Mouse (Mus musculus): ENCODE data around the gene Robo3. TPM values are rescaled to one million over a fixed set of nuclear protein-coding genes. Genes with fewer than 3 reads are reported as not detected.
A peak's percentile ranks its signal among the peaks of the same experiment; 100 is the strongest.

Robo3 gene
- polyA plus RNA-seq, 1 experiment from 2014 or later: 20.5 TPM

GRCm38 (mm10) chr9:37456481-37456910, 23.4 kb upstream of the Robo3 start:
- Histone ChIP-seq H3K27ac (peak overlapping the region; percentile 48; the same call in 1 of the 2 replicates), H3K27me3 (ENCODE audit: control insufficient read depth, insufficient read depth, low read length) (peaks cover 35% of the 10 kb centered on the region), H3K4me3 (replicated peaks; ENCODE audit: low read length) (peak overlapping the region; percentile 27), H3K9me3 (ENCODE audit: control insufficient read depth, low read length) (no peaks in the 10 kb centered on the region), H3K4me2 (replicated peaks) (peak overlapping the region; percentile 50), H3K36me3 (replicated peaks; ENCODE audit: control insufficient read depth, insufficient read depth) (no peaks in the 10 kb centered on the region), H3K9ac (peak overlapping the region; percentile 32; the same call in 1 of the 2 replicates), H3K4me1 (replicated peaks; ENCODE audit: control insufficient read depth, insufficient read depth, low read length) (peaks cover 64% of the 10 kb centered on the region)
- ATAC-seq (ENCODE audit: low FRiP score): peak; percentile 83
- peak; percentile 78 for DNase-seq (ENCODE audit: low spot score)
- 1% methylated on average over 20 of the region's 20 CpGs for WGBS

GRCm38 (mm10) chr9:37455868-37456267, 22.8 kb upstream of the Robo3 start:
- Histone ChIP-seq H3K36me3 (replicated peaks; ENCODE audit: control insufficient read depth, insufficient read depth) (no peaks in the 10 kb centered on the region), H3K9ac (no peak overlapping the region), H3K27ac (0 out of 2 replicates have a peak overlapping the region, but pooled peaks have one; percentile 48), H3K27me3 (ENCODE audit: control insufficient read depth, insufficient read depth, low read length) (peaks cover 35% of the 10 kb centered on the region), H3K4me1 (replicated peaks; ENCODE audit: control insufficient read depth, insufficient read depth, low read length) (peaks cover 67% of the 10 kb centered on the region), H3K4me2 (replicated peaks) (peak overlapping the region; percentile 50), H3K4me3 (replicated peaks; ENCODE audit: low read length) (peak overlapping the region; percentile 27; the same call in 1 of the 2 replicates), H3K9me3 (ENCODE audit: control insufficient read depth, low read length) (no peaks in the 10 kb centered on the region)
- ATAC-seq (ENCODE audit: low FRiP score): no peak
- WGBS: 2% methylated on average over 8 of the region's 8 CpGs
- no peak for DNase-seq (ENCODE audit: low spot score)

GRCm38 (mm10) chr9:37454991-37455390, 21.9 kb upstream of the Robo3 start:
- no peaks in the 10 kb centered on the region for H3K36me3 ChIP-seq (replicated peaks; ENCODE audit: control insufficient read depth, insufficient read depth)
- no peak overlapping the region for H3K9ac ChIP-seq
- ATAC-seq (ENCODE audit: low FRiP score) (no peak), DNase-seq (ENCODE audit: low spot score) (no peak)
- H3K9me3 ChIP-seq (ENCODE audit: control insufficient read depth, low read length): no peaks in the 10 kb centered on the region
- WGBS: 1% methylated on average over 3 of the region's 3 CpGs
- H3K4me2 ChIP-seq (replicated peaks): no peak overlapping the region
- peaks cover 34% of the 10 kb centered on the region for H3K27me3 ChIP-seq (ENCODE audit: control insufficient read depth, insufficient read depth, low read length)
- peak overlapping the region; percentile 55; the same call in 1 of the 2 replicates for H3K27ac ChIP-seq
- H3K4me1 ChIP-seq (replicated peaks; ENCODE audit: control insufficient read depth, insufficient read depth, low read length): peaks cover 67% of the 10 kb centered on the region
- no peak overlapping the region for H3K4me3 ChIP-seq (replicated peaks; ENCODE audit: low read length)

- peak; percentile 67; the same call in 1 of the 2 replicates for ATAC-seq (ENCODE audit: low FRiP score)
- Histone ChIP-seq H3K27me3 (ENCODE audit: control insufficient read depth, insufficient read depth, low read length) (peaks cover 27% of the 10 kb centered on the region), H3K27ac (no peak overlapping the region), H3K9ac (no peak overlapping the region), H3K36me3 (replicated peaks; ENCODE audit: control insufficient read depth, insufficient read depth) (no peaks in the 10 kb centered on the region), H3K4me2 (replicated peaks) (no peak overlapping the region), H3K4me1 (replicated peaks; ENCODE audit: control insufficient read depth, insufficient read depth, low read length) (peaks cover 59% of the 10 kb centered on the region), H3K9me3 (ENCODE audit: control insufficient read depth, low read length) (no peaks in the 10 kb centered on the region), H3K4me3 (replicated peaks; ENCODE audit: low read length) (no peak overlapping the region)
- DNase-seq (ENCODE audit: low spot score): no peak
- WGBS: 3% methylated on average over 5 of the region's 6 CpGs
These were observed 21.0 kb upstream of the Robo3 start for GRCm38 (mm10) chr9:37454011-37454492.

- Histone ChIP-seq H3K36me3 (replicated peaks; ENCODE audit: control insufficient read depth, insufficient read depth) (no peaks in the 10 kb centered on the region), H3K4me2 (replicated peaks) (no peak overlapping the region), H3K27ac (no peak overlapping the region), H3K9ac (no peak overlapping the region), H3K27me3 (ENCODE audit: control insufficient read depth, insufficient read depth, low read length) (peaks cover 24% of the 10 kb centered on the region), H3K4me1 (replicated peaks; ENCODE audit: control insufficient read depth, insufficient read depth, low read length) (peaks cover 53% of the 10 kb centered on the region), H3K4me3 (replicated peaks; ENCODE audit: low read length) (no peak overlapping the region), H3K9me3 (ENCODE audit: control insufficient read depth, low read length) (no peaks in the 10 kb centered on the region)
- ATAC-seq (ENCODE audit: low FRiP score): no peak
- no peak for DNase-seq (ENCODE audit: low spot score)
- 25% methylated on average over 4 of the region's 4 CpGs for WGBS
These were observed 20.3 kb upstream of the Robo3 start for GRCm38 (mm10) chr9:37453328-37453727.

GRCm38 (mm10) chr9:37452401-37452800, 19.4 kb upstream of the Robo3 start:
- H3K27ac ChIP-seq: no peak overlapping the region
- H3K4me3 ChIP-seq (replicated peaks; ENCODE audit: low read length): no peak overlapping the region
- DNase-seq (ENCODE audit: low spot score): no peak
- H3K36me3 ChIP-seq (replicated peaks; ENCODE audit: control insufficient read depth, insufficient read depth): no peaks in the 10 kb centered on the region
- H3K9ac ChIP-seq: no peak overlapping the region
- peaks cover 45% of the 10 kb centered on the region for H3K4me1 ChIP-seq (replicated peaks; ENCODE audit: control insufficient read depth, insufficient read depth, low read length)
- no peak overlapping the region for H3K4me2 ChIP-seq (replicated peaks)
- WGBS: 1% methylated on average over 5 of the region's 5 CpGs
- H3K9me3 ChIP-seq (ENCODE audit: control insufficient read depth, low read length): no peaks in the 10 kb centered on the region
- ATAC-seq (ENCODE audit: low FRiP score): no peak
- H3K27me3 ChIP-seq (ENCODE audit: control insufficient read depth, insufficient read depth, low read length): peaks cover 19% of the 10 kb centered on the region; the same call in 1 of the 2 replicates

- Histone ChIP-seq H3K27ac (no peak overlapping the region), H3K4me2 (replicated peaks) (no peak overlapping the region), H3K27me3 (ENCODE audit: control insufficient read depth, insufficient read depth, low read length) (peaks cover 28% of the 10 kb centered on the region), H3K9me3 (ENCODE audit: control insufficient read depth, low read length) (no peaks in the 10 kb centered on the region), H3K9ac (no peak overlapping the region), H3K4me3 (replicated peaks; ENCODE audit: low read length) (no peak overlapping the region), H3K4me1 (replicated peaks; ENCODE audit: control insufficient read depth, insufficient read depth, low read length) (peaks cover 16% of the 10 kb centered on the region), H3K36me3 (replicated peaks; ENCODE audit: control insufficient read depth, insufficient read depth) (no peaks in the 10 kb centered on the region)
- ATAC-seq (ENCODE audit: low FRiP score): peak; percentile 54; the same call in 1 of the 2 replicates
- WGBS: 28% methylated on average over 3 of the region's 3 CpGs
- DNase-seq (ENCODE audit: low spot score): no peak
These were observed 5.0 kb upstream of the Robo3 start for GRCm38 (mm10) chr9:37437772-37438735.

- no peak overlapping the region for H3K27ac ChIP-seq
- WGBS: 6% methylated on average over 4 of the region's 4 CpGs
- no peaks in the 10 kb centered on the region for H3K9me3 ChIP-seq (ENCODE audit: control insufficient read depth, low read length)
- no peak overlapping the region for H3K4me3 ChIP-seq (replicated peaks; ENCODE audit: low read length)
- peaks cover 52% of the 10 kb centered on the region for H3K27me3 ChIP-seq (ENCODE audit: control insufficient read depth, insufficient read depth, low read length)
- peaks cover 26% of the 10 kb centered on the region for H3K4me1 ChIP-seq (replicated peaks; ENCODE audit: control insufficient read depth, insufficient read depth, low read length)
- ATAC-seq (ENCODE audit: low FRiP score) (no peak), DNase-seq (ENCODE audit: low spot score) (no peak)
- H3K9ac ChIP-seq: no peak overlapping the region
- H3K4me2 ChIP-seq (replicated peaks): no peak overlapping the region
- no peaks in the 10 kb centered on the region for H3K36me3 ChIP-seq (replicated peaks; ENCODE audit: control insufficient read depth, insufficient read depth)
These were observed 2.6 kb upstream of the Robo3 start for GRCm38 (mm10) chr9:37435616-37436015.

- H3K4me2 ChIP-seq (replicated peaks): no peak overlapping the region
- no peak overlapping the region for H3K4me3 ChIP-seq (replicated peaks; ENCODE audit: low read length)
- H3K36me3 ChIP-seq (replicated peaks; ENCODE audit: control insufficient read depth, insufficient read depth): no peaks in the 10 kb centered on the region
- H3K9ac ChIP-seq: no peak overlapping the region
- H3K9me3 ChIP-seq (ENCODE audit: control insufficient read depth, low read length): no peaks in the 10 kb centered on the region
- ATAC-seq (ENCODE audit: low FRiP score): no peak
- whole genome bisulfite sequencing: 4% methylated on average over 14 of the region's 14 CpGs
- no peak for DNase-seq (ENCODE audit: low spot score)
- no peak overlapping the region for H3K27ac ChIP-seq
- H3K4me1 ChIP-seq (replicated peaks; ENCODE audit: control insufficient read depth, insufficient read depth, low read length): peaks cover 26% of the 10 kb centered on the region
- H3K27me3 ChIP-seq (ENCODE audit: control insufficient read depth, insufficient read depth, low read length): peaks cover 54% of the 10 kb centered on the region
These were observed 1.9 kb upstream of the Robo3 start for GRCm38 (mm10) chr9:37434932-37435331.
